Mouse (Mus musculus): ENCODE measurements around the gene 9430015G10Rik. TPM values are rescaled to one million over a fixed set of nuclear protein-coding genes. Genes with fewer than 3 reads are reported as not detected.

9430015G10Rik gene
- polyA plus RNA-seq, 1 experiment from 2014 or later, result 3.4 TPM

DNA sequence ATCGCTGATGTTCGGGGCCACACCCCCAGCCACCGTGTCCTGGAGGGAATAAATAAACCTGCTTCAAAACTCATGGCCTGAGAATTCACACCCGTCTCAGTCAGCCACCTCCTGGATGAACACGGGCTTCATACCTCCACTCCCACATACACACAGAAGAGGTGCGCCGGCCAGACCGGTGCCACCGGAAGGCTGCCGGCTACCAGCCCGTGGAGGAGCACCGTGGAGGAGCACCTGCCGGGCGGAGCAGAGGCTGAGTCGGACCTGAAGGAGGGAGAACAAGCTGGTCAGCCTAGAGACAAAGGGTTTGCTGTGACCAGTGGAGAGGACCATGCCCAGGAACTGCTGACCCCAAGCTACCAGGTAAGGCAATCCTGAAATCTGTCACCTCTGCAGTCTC is 20.7 kb downstream of the 9430015G10Rik start, which contains the start of gene Rnf223:
Rnf223 (plus strand) TSS at position 78 of the 400 bp plus-strand sequence.
- H3K4me2 ChIP-seq (replicated peaks; ENCODE audit: low read depth), result no peak within 1 kb of the TSS
- H3K27me3 ChIP-seq (replicated peaks; ENCODE audit: control insufficient read depth, insufficient read depth, low read length), result no peaks in the 10 kb centered on the region
- no peak within 1 kb of the TSS for H3K4me3 ChIP-seq (ENCODE audit: low read depth, low read length)
- no peak for ATAC-seq
- WGBS, result 67% methylated on average over 15 of the region's 15 CpGs
- no peak for TF ChIP-seq CTCF (IDR thresholded peaks at IDR 0.05; ENCODE audit: low read depth)
- H3K9me3 ChIP-seq (ENCODE audit: control insufficient read depth), result no peaks in the 10 kb centered on the region
- no peak within 1 kb of the TSS for H3K27ac ChIP-seq (ENCODE audit: low read depth, low read length)
- H3K4me1 ChIP-seq (replicated peaks; ENCODE audit: control insufficient read depth, insufficient read depth, low read length), result no peaks in the 10 kb centered on the region
- no peak within 1 kb of the TSS for H3K9ac ChIP-seq (ENCODE audit: low read depth, low read length)
- peaks cover 12% of the 10 kb centered on the region; the same call in 1 of the 2 replicates for H3K36me3 ChIP-seq (ENCODE audit: control insufficient read depth, insufficient read depth)

GRCm38 (mm10) chr4:156130940-156131339 is 21.2 kb downstream of the 9430015G10Rik start:
- no peaks in the 10 kb centered on the region for H3K27me3 ChIP-seq (replicated peaks; ENCODE audit: control insufficient read depth, insufficient read depth, low read length)
- no peak for TF ChIP-seq CTCF (IDR thresholded peaks at IDR 0.05; ENCODE audit: low read depth)
- WGBS, result 79% methylated on average over 10 of the region's 10 CpGs
- no peak overlapping the region for H3K9ac ChIP-seq (ENCODE audit: low read depth, low read length)
- no peak overlapping the region for H3K4me2 ChIP-seq (replicated peaks; ENCODE audit: low read depth)
- peaks cover 7% of the 10 kb centered on the region; the same call in 1 of the 2 replicates for H3K36me3 ChIP-seq (ENCODE audit: control insufficient read depth, insufficient read depth)
- no peak for ATAC-seq
- H3K4me3 ChIP-seq (ENCODE audit: low read depth, low read length), result no peak overlapping the region
- no peak overlapping the region for H3K27ac ChIP-seq (ENCODE audit: low read depth, low read length)
- H3K9me3 ChIP-seq (ENCODE audit: control insufficient read depth), result no peaks in the 10 kb centered on the region
- no peaks in the 10 kb centered on the region for H3K4me1 ChIP-seq (replicated peaks; ENCODE audit: control insufficient read depth, insufficient read depth, low read length)

- no peak overlapping the region for H3K9ac ChIP-seq (ENCODE audit: low read depth, low read length)
- no peak overlapping the region for H3K27ac ChIP-seq (ENCODE audit: low read depth, low read length)
- no peaks in the 10 kb centered on the region for H3K9me3 ChIP-seq (ENCODE audit: control insufficient read depth)
- no peak overlapping the region for H3K4me3 ChIP-seq (ENCODE audit: low read depth, low read length)
- no peaks in the 10 kb centered on the region for H3K4me1 ChIP-seq (replicated peaks; ENCODE audit: control insufficient read depth, insufficient read depth, low read length)
- no peak for TF ChIP-seq CTCF (IDR thresholded peaks at IDR 0.05; ENCODE audit: low read depth)
- WGBS, result 72% methylated on average over 5 of the region's 5 CpGs
- ATAC-seq, result no peak
- no peak overlapping the region for H3K4me2 ChIP-seq (replicated peaks; ENCODE audit: low read depth)
- no peaks in the 10 kb centered on the region for H3K27me3 ChIP-seq (replicated peaks; ENCODE audit: control insufficient read depth, insufficient read depth, low read length)
- H3K36me3 ChIP-seq (ENCODE audit: control insufficient read depth, insufficient read depth), result no peaks in the 10 kb centered on the region
Measured at GRCm38 (mm10) chr4:156133334-156133733, 23.6 kb downstream of the 9430015G10Rik start.

DNA sequence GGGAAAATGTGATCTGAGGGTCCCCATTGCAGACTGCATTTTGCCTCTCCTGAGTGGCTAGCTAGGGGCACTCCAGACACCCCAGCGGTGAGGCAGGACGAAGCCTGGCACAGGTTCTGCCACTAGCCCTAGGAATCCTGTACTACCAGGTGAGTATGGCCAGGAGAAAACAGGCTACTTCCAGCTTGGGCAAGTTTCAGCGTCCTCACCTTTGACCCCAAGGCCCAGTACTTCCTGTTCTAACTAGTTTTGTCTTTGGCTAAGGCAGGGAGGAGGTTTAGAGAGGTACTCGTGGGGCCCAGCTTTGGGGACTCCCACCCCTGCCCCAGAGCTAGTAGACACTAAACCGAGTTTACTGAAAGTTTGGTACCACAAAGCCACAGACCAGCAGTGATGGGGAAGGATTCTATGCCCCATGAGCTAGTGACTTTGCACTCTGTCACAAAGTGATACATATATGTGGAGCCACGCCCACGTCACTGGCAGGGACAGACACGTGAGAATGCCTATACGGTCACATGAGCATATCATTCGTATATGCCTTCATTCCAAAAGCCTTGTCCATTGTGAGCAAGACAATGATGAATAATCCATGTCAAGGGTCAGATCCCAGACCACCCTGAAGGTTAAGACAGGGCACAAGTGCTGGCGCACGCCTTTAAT is 24.3 kb downstream of the 9430015G10Rik start:
- no peak overlapping the region for H3K4me3 ChIP-seq (ENCODE audit: low read depth, low read length)
- ATAC-seq, result peak; percentile 81
- no peaks in the 10 kb centered on the region for H3K9me3 ChIP-seq (ENCODE audit: control insufficient read depth)
- no peak overlapping the region for H3K27ac ChIP-seq (ENCODE audit: low read depth, low read length)
- H3K27me3 ChIP-seq (replicated peaks; ENCODE audit: control insufficient read depth, insufficient read depth, low read length), result no peaks in the 10 kb centered on the region
- H3K4me1 ChIP-seq (replicated peaks; ENCODE audit: control insufficient read depth, insufficient read depth, low read length), result no peaks in the 10 kb centered on the region
- H3K9ac ChIP-seq (ENCODE audit: low read depth, low read length), result no peak overlapping the region; the same call in 1 of the 2 replicates
- WGBS, result 61% methylated on average over 12 of the region's 12 CpGs
- H3K36me3 ChIP-seq (ENCODE audit: control insufficient read depth, insufficient read depth), result no peaks in the 10 kb centered on the region
- H3K4me2 ChIP-seq (replicated peaks; ENCODE audit: low read depth), result no peak overlapping the region
- TF ChIP-seq CTCF (IDR thresholded peaks at IDR 0.05; ENCODE audit: low read depth), result no peak

DNA sequence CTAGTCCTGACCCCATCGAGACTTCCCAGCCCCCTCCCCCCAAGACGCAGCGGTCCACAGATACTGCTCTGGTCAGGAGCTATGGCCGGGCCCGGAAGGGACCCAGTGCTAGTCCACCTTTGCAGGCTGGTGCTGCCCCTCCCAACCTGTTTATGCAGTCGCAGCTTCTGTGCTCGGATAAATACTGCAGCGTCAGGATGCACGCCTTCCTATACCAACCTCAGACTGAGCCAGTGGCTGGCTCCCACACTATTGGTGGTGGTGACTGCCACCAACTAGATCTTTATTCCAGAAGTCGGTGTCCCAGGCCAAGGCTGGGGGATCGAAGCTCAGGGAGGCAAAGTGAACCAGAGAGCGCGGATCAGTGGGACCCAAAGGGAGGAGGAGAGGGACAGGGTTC is 25.3 kb downstream of the 9430015G10Rik start:
- H3K4me2 ChIP-seq (replicated peaks; ENCODE audit: low read depth), result no peak overlapping the region
- H3K27ac ChIP-seq (ENCODE audit: low read depth, low read length), result no peak overlapping the region
- H3K36me3 ChIP-seq (ENCODE audit: control insufficient read depth, insufficient read depth), result no peaks in the 10 kb centered on the region
- no peaks in the 10 kb centered on the region for H3K4me1 ChIP-seq (replicated peaks; ENCODE audit: control insufficient read depth, insufficient read depth, low read length)
- 93% methylated on average over 13 of the region's 13 CpGs for WGBS
- H3K9me3 ChIP-seq (ENCODE audit: control insufficient read depth), result no peaks in the 10 kb centered on the region
- ATAC-seq, result no peak
- no peak for TF ChIP-seq CTCF (IDR thresholded peaks at IDR 0.05; ENCODE audit: low read depth)
- H3K27me3 ChIP-seq (replicated peaks; ENCODE audit: control insufficient read depth, insufficient read depth, low read length), result no peaks in the 10 kb centered on the region
- H3K4me3 ChIP-seq (ENCODE audit: low read depth, low read length), result no peak overlapping the region
- no peak overlapping the region for H3K9ac ChIP-seq (ENCODE audit: low read depth, low read length)

DNA sequence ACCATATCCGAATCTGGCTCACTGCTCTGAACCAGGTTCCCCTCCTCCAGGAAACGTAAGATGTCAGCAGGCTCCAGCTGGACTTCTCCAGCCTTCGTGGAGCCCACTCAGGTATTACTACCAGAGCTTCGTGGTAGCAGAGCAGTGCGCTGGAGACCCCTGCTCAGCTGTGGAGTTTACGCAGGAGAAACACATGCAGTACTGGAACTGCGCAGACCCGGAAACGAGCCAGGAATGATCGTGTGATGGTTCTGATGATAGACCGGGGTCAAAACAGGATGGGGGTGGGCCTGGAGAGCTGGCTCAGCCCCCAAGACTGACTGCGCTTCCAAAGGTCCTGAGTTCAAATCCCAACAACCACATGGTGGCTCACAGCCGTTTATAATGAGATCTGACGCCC is 26.0 kb downstream of the 9430015G10Rik start:
- no peak for TF ChIP-seq CTCF (IDR thresholded peaks at IDR 0.05; ENCODE audit: low read depth)
- 94% methylated on average over 14 of the region's 14 CpGs for WGBS
- H3K4me3 ChIP-seq (ENCODE audit: low read depth, low read length), result no peak overlapping the region
- no peak overlapping the region for H3K4me2 ChIP-seq (replicated peaks; ENCODE audit: low read depth)
- no peaks in the 10 kb centered on the region for H3K27me3 ChIP-seq (replicated peaks; ENCODE audit: control insufficient read depth, insufficient read depth, low read length)
- H3K9me3 ChIP-seq (ENCODE audit: control insufficient read depth), result no peaks in the 10 kb centered on the region
- H3K27ac ChIP-seq (ENCODE audit: low read depth, low read length), result no peak overlapping the region
- H3K36me3 ChIP-seq (ENCODE audit: control insufficient read depth, insufficient read depth), result no peaks in the 10 kb centered on the region
- H3K9ac ChIP-seq (ENCODE audit: low read depth, low read length), result no peak overlapping the region
- H3K4me1 ChIP-seq (replicated peaks; ENCODE audit: control insufficient read depth, insufficient read depth, low read length), result no peaks in the 10 kb centered on the region
- no peak for ATAC-seq
